Mouse (Mus musculus) granulocyte monocyte progenitor cell, adult 5-6 weeks (primary cell): Measurements from ENCODE around the gene Cox15. TPM values are rescaled to one million over a fixed set of nuclear protein-coding genes. Genes with fewer than 3 reads are reported as not detected.
A peak's percentile ranks its signal among the peaks of the same experiment; 100 is the strongest.

ENCODE experiments used
- ATAC-seq: replicated peaks from 2 replicates; pipeline ENCODE4 v1.8.0; 2016; ENCODE audit warnings: mild to moderate bottlenecking, moderate TSS enrichment, inconsistent platforms; ENCODE audit not compliant: poor library complexity, severe bottlenecking
- total RNA-seq, 2 experiments: library from RNA; stranded (forward) in 1 of 2; stranded (reverse) in 1 of 2; fragments of 200-712, 200-1000 nt in 1 of 2; fragments of >200 nt in 1 of 2; fragmentation: Nextera tagmentation in 1 of 2; gene quantifications; 2 replicates each; pipeline ENCODE4 v1.2.3; 2014 to 2017

The Cox15 gene
- total RNA-seq (2014; fragmentation: Nextera tagmentation), result 9.6 and 12.8 TPM in 2 replicates
- 14.7 and 17.1 TPM in 2 replicates for total RNA-seq (2017)

DNA sequence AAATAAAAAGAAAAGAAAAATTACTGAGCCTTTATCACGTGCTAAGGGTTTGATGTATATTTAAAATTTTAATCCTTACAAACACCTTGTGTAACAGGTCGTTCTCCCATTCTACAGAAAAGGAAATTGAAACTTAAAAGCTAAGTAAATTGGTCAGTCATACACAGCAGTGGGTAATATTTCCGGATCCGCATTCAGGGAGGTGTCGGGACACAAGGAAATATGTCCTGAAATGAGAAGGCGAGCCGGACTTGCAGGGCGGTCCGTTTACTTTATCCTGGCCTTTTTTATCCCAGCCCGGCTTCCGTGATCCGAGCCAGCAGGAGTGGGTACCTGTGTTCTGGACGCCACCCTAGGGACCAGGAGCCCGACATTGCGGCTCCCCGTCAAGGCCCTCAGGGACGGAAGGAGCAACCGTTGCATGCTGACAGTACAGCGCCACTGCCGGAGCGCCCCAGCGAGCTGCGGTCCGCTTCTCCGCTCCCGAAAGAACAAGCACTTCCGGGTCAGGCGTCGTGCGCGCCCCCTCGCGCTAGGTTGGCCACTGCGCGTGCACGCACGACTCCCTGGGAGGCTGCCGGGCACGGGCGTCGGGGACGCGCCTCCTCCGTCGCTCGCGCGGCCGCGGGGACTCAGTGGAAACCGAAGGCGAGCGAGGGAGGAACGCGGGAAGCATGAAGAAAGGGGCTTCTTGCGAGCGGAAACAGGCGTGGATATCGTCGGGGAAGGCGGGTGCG, at the start of gene Cox15, which contains the start of gene Cutc:
Gene Cox15, minus strand, starts transcription at position 512 of the 737 bp plus-strand sequence.
Gene Cutc, plus strand, starts transcription at position 508 of the 737 bp plus-strand sequence.
- peak; percentile 90 for ATAC-seq

DNA sequence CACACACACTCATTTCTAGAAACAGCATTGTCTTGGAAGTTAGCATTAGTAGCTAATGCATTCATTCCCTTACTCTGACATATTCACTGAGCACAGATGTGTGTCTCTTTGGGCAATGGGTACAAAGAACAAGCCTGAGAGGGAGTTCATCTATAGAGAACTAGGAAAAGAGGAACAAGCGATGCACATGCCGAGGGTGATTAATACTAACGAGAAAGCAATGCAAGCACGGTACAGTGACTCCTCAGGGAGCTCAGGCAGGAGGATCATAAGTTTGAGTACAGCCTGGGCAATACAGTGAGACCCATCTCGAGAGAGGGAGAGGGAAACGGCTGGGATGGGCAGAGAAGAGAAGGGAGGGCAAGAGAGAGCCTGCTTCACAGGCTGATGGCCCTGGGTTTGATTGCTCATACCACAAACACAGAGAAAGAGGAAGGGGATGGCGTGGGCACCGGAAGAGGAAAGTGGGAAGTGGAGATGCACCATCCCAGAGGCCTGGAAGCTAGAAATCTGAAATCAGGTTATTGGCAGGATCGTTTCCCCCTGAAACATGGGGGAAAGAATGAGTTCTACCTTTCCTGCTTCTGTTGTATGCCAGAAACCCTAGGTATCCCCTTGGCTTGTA, 48.7 kb upstream of the Cox15 start:
- peak; percentile 72 for ATAC-seq

DNA sequence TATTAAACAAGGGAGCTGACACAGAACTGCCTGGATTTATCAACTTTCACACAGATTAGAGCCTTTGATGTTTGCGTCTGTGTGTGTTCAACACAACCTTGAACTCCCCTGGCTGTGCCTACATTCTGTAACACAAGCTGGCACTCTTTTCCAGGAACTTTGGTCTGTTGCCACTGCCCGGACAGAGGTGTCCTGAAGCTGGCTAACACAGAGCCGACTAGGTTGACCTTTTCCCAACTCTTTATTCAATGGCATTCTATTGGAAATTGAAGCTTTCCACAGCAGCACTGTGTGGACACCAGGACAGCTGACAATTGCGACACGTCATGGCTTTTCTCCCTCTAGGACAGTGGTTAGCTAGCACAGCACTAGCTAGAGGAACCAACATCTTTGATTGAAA, 44.4 kb upstream of the Cox15 start:
- peak; percentile 44 for ATAC-seq

DNA sequence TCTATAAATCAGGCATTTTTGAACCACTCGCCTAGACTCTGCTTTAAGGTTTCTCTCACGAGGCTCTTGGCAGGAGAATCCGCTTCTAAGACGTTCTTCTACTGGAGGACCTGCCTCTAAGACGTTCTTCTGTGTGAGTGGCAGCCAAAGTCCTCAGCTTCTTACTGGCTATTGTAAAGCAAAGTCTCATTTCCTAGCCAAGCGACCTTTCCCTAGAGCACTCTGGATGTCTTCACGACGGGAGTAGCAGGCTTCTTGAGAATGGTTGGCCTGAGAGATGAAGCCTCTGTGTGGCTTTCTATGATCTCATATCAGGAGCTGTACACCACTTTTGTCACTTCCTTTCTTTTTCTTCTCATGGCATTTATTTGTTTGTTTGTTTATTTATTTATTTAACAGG, 42.7 kb upstream of the Cox15 start:
- no peak for ATAC-seq

DNA sequence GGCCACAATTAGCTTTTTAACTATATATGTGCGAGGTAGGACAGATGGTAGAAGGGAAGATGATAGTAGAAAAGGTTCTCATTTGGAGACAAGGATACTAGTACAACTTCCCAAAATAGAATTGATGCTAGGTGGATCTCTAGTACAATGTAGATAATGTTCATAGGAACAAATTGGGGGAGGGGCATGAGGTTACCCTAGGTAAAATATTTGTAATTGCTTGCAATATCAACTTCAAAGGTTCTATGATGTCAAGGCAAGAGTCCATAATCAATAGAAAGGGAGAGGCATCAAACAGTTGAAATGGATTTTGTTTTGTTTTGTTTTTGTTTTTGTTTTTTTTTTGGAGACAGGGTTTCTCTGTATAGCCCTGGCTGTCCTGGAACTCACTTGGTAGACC, 41.2 kb upstream of the Cox15 start:
- ATAC-seq, result no peak

DNA sequence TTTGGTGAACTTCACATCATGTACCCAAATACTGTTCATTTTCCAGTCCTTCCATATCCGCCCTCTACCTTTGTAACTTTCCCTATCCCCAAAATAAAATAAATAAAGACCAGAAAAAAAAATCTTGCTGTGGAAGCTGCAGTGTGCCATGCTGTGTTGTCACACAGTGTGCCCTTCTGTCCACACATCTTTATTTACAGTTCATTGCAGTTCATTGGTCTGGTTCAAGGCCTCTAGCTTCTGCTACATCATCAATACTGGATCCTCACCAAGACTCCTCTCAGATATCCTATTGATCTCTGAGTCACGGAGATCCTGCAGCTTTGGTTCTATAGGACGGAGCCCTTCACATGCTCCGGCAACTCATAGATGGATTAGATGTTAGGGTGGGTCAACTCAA, 39.7 kb upstream of the Cox15 start:
- no peak for ATAC-seq

DNA sequence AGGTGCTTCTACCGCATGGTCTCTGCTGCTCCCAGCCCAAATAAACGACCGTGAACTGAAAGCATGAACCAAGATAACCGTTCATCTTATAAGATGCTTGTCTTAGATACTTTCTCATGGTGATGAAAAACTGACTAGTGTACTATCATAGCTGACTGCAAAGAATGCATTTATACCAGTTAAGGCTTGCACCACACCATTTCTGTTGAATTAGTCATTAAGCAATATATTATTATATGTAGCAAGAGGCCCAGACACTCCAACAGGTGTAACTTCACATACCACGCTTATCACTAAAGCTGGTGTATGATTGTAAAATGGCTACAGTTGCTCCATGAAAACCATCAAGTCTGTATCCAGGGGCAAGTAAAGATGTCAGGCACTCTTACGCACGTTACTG, 37.0 kb upstream of the Cox15 start:
- ATAC-seq, result no peak

DNA sequence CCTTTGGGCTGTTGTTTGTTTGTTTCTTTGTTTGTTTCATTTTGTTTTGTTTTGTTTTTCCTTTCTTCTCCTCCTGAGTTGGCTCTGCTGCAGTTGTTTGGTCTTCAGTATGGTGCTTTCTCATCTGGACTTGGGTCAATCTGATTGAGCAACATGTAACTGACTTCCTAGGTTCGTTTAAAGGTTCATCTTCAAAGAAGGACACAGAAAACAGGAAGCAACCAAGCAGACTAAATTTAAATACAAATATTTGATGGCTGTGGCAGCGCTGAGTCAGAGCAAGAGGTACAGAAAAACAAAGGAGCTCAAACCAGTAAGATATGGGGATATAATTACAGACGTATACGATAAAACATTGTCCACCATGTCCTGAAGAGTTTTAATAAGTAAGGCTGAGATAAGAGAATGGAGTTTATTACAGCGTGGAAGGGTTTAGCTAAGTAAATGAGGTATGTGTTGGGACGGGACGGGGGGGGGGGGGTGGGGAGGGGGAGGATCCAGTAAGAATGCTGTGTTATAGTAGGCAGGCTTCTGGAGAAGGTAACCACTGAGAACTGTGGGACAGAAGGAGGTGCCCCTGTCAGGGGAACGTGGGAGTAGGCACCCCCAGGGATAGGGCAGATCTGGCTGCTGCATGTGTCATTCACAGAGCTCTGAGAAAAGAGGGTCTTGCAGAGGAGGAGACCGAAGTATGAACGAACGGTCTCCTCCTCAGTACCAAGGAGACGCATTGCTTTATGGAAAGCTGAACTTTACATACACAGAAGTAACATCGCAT, 33.6 kb upstream of the Cox15 start:
- ATAC-seq, result peak; percentile 77

DNA sequence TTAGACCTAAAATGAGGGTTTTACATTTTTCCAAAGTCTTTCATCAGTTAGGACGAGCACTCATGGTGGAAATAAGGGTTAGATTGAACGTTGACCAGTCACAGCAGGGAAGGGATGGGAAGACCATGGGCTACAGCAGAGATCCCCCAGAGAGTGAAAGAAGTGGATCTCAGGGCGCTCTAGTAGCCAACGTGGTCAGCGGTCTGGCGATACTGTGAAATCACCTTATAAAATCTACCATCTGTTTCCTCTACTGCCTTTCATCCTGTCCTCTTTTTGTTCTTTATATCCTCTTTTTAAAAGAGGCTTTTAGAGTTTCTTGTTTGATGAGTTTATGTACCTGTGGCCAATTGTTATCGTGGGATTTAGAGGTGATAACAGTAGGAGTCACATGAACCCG, 32.0 kb upstream of the Cox15 start:
- peak; percentile 46 for ATAC-seq

DNA sequence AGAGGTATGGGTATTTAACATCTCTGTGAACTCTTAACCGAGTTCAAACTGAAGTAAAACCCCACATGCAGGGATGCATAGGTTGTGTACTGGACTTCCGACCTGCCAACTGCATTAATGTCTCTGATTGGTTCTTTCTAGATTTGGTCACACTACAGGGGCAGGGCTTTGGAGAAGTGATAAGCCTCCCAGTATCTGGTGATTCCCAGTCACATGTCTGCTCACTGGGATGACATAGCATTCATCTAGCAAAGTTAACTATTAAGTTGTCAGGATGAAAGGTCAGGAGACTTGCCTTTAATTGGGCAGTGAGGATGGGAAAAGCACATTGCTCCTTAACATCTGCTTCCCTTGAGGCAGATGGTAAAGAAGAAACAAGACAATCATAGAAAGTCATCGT, 29.2 kb upstream of the Cox15 start, which contains the start of gene Abcc2:
Gene Abcc2, plus strand, starts transcription at position 213 of the 400 bp plus-strand sequence.
- no peak for ATAC-seq

DNA sequence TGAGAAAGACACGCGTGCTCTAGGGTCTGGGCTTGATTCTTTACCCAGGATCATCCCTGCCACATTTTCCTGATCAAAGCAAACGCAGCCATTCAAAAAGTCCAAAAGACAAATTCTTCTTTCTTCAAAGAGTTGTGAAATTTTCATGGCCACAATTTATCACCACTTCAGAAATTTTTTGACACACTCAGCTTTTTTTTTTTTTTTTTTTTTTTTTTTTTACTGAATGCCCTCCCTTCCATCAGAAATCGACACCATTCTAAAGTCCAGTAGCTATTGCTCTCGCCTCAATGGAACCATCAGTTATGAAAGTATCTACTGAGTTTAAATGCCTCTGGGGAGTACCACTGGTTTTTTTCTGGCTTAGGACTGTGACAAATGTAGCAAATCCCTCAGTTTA, 27.6 kb upstream of the Cox15 start:
- no peak for ATAC-seq

DNA sequence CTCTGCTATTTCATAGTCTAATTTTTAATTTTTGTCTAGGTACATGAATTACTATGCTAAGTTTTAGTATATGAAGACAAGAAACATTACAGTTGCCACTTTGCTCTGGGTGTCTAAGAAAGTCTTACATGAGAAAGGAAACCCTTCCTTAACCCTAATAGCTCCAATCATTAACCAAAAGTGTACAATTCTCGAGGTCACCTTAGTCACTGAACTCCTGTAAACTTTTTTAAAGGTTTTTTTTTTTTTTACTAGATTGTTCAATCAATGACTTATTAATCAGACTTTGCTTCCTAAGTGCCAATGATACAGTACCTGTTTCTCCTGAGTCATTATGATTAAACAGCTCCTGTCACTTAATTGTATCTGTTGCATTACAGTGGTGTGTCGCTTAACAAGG, 24.5 kb upstream of the Cox15 start:
- no peak for ATAC-seq

DNA sequence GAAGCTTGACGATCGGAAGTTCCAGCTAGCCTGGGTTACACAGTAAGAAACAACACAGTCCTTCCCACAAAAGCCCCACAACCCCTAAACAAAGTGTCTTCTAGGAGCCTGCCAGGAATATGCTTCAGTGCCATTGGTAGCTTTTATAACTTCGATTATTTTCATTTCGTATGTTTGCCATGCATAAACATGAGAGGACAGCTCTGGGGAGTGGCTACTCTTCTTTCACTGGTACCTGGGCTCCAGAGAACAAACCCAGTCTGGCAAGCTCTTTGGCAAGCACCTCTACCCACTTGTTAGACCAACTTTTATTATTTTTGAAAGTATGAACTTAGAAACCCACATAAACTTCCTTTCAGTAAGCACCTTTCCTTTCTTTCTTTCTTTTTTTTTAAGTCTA, 23.8 kb upstream of the Cox15 start:
- no peak for ATAC-seq

DNA sequence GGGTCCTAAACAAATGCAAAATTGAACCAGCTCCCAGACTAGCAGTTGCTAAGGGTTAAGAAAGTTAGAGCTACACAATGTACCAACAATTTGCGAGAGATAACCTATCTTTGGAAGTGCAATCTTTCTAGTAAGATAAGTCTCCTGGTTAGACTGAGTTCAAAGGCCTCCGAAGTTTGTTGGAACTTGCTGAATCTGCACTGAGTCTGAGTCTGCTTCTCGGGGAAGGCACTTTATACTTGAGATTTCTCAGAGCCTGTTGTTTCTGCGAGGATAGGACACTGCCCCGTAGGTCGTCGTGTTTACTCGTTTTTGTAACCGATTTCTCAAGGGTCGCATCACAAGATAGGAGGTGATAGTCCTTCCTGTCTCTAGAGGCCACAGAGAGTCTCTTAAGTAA, 22.6 kb upstream of the Cox15 start:
- ATAC-seq, result no peak

DNA sequence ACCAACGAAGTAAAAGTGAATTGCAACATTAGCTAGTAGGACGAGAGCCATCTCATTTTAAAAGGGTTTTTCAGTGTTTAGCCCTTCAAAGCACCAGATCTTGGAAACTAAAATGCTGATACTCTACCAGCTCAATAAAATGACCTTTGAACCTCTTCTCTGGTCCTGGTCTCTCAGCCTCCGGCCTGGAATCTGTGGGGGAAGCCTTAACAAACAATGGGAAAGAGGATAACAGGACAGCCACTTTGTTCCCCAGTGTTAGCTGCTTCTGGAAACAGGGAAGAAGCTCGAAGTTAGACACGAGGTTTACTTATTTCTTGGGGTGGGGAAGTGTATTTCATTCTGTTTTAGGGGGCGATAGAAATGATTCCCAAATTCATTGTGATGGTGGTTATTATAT, 19.5 kb upstream of the Cox15 start:
- no peak for ATAC-seq

DNA sequence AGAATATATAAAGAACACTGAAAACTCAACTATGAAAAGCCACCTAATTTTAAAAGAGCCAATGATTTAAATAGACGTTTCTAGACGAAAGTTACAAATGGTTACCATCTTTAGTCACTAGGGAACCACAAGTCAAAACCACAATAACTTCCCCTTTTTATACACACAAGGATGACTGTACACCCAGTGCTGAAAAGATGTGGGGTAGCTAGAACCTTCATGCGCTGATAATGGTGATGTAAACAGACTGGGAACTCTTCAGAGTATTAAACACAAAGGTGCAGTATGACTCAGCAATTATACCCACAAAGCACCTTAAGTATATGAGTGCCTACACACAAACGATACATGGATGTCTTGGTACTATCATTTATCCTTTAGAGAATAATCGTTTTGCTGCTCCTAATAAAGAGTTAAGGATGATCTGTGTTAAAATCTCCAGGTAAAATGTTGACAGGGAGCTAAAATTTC, 18.7 kb upstream of the Cox15 start:
- peak; percentile 98 for ATAC-seq

DNA sequence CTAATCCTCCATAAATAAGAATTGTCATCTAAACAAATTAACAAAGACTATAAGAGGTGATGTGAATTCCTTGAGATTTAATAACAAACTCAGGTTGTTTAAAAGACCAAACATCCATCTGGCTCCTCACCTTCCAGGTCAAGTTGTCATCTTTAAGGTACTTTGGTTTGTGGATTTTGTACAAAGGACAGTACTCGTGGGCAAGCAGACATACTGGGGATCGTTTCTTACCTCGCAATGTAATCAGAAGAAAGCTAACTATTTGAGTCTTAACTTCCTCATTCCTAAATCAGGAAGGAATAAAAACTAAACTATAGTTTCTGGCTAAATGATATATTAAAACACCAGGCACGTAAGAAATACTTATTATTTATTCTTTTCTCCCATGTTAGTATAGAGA, 17.8 kb upstream of the Cox15 start:
- no peak; the same call in 1 of the 2 replicates for ATAC-seq

DNA sequence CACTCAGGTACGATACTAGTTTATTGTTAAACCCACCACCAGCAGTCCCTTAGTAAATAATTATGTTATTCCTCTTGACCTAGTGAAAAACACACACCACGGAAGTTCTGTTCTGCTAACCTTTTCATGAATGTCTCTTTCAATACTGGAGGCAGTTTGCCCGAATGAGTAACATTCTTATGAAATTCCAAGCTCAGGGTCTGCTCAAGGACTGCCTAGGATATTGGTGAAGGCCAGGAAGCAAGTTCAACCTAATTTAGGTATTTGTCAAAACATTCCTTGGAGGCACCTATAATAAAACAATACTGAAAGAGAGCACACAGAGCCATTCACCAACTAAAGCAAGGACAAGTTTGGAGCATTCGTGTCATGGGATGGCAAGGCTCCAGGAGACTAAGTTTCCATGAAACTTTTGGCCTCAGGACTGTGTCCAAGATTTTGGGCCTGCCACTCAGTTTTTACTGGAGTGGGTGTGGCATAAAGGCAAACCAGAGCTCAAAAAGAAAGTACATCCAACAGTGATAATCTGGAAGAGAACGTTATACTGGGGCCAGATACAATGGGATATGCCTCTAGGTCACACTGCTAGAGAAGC, 16.7 kb upstream of the Cox15 start:
- ATAC-seq, result no peak

DNA sequence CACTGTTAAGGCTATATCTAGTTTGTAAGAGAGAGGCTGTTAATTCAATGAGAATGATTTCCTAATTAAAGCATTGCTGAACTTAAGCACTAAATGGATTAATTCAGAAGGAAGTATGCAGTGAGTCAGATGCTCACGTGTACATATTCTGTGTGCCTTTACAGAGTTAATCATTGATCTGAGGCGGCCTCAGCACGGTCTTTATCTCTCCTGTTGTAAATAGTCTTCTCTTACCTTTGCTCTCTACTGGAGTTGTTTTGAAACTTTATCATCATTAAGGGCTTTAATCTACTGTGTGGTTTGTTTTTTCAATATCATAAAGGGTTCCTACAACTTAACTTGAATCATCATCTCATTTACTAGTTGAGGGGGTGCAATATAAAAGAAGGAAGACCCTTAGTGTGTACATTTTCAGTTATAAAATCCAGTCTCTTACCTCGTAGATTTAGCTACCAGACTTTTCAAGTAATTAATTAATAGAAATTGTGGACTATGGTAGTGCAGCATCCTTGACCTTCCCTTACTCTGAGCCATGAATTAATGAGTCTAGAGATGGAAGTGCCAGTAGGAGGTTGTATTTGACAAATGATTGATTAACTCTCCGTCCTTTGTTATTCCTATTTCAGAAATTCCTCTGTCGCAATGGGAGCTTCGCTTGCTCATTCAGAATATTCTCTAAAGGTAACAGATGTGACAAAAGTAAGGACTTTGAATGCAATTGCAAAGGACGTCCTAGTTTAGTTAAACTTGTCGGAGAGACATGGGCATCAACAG, 14.9 kb upstream of the Cox15 start:
- no peak for ATAC-seq

DNA sequence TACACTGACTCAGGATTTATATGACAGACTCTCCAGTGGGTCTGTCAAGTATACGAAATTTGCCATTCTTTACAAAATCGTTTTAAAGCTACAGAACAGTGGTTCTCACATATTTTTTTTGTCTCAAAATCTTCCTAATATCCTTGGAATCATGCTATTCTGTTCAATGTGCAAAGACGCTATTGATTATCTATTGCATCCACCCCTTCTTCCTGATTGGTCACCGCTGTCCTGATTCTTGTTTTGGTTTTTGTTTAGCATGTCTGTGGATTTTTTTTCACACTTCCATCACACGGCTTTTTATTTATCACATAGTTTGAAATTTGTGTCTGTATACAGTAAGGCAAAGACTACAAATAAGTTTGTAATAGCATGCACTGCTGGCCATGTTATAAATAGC, 13.7 kb upstream of the Cox15 start:
- no peak for ATAC-seq
